Mouse (Mus musculus) embryonic fibroblast, embryonic 13.5 days (primary cell): ENCODE data around the gene Grb2.

Experiments
- CTCF ChIP-seq: IDR thresholded peaks from 2 replicates; pipeline ENCODE4 v1.5.1; 2011; ENCODE audit warnings: mild to moderate bottlenecking, control low read depth, low read length, moderate library complexity, borderline replicate concordance; ENCODE audit not compliant: insufficient read depth
- POLR2A ChIP-seq: IDR thresholded peaks from 2 replicates; pipeline ENCODE4 v1.6.1; 2011; ENCODE audit warnings: low read depth, mild to moderate bottlenecking, control low read depth, low read length, moderate library complexity

- TF ChIP-seq CTCF (no peak), POLR2A (no peak)
Measured at GRCm38 (mm10) chr11:115647459-115647858, 60.9 kb downstream of the Grb2 start.
